Mouse (Mus musculus) embryonic fibroblast, embryonic 13.5 days (primary cell): ENCODE measurements at regions not wholly inside any gene's neighbourhood (a gene's known extent, or its start where the extent isn't known, plus 50 kb on each side); places are given as distances from the start of the nearest gene placed in this dataset.

Source experiments
- CTCF ChIP-seq: IDR thresholded peaks from 2 replicates; pipeline ENCODE4 v1.5.1; 2011; ENCODE audit warnings: mild to moderate bottlenecking, control low read depth, low read length, moderate library complexity, borderline replicate concordance; ENCODE audit not compliant: insufficient read depth
- POLR2A ChIP-seq: IDR thresholded peaks from 2 replicates; pipeline ENCODE4 v1.6.1; 2011; ENCODE audit warnings: low read depth, mild to moderate bottlenecking, control low read depth, low read length, moderate library complexity

GRCm38 (mm10) chr4:55891656-55892055 is 359.4 kb upstream of the Klf4 start:
- no peak for TF ChIP-seq POLR2A
- TF ChIP-seq CTCF = no peak
